Mouse (Mus musculus) adrenal gland (tissue): ENCODE data around the gene Stxbp3.

Experiments used
- intact Hi-C: fragments of 180-260 bp; cut with DNase I; formaldehyde crosslinking; loops from one replicate; pipeline ENCODE4 v1.15.1; 2025

The Stxbp3 gene

GRCm38 (mm10) chr3:108798375-108798774 is 42.0 kb downstream of the Stxbp3 start:
- intact Hi-C loops, result no loop called here

DNA sequence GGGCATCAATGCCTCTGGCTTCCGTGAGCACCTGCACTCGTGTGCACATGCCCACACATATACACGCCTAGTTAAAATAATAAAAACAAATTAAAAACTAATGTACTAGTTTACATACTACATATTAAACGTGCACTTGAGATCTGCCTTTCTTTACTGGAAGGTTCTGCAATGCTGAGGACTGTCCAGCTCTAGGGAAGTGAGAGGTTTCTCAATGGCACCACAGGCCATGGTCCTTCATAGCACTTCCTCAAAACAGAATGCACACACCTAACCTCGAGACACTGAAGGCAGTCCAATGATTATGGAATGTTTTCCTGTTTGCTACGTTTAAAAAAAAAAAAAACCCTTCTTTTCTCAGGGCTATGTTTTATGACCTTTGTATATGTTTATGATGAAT is 42.6 kb downstream of the Stxbp3 start:
- intact Hi-C loops, result no loop called here

- intact Hi-C loops, result no loop called here
Observed at GRCm38 (mm10) chr3:108796386-108796785, 43.9 kb downstream of the Stxbp3 start.

DNA sequence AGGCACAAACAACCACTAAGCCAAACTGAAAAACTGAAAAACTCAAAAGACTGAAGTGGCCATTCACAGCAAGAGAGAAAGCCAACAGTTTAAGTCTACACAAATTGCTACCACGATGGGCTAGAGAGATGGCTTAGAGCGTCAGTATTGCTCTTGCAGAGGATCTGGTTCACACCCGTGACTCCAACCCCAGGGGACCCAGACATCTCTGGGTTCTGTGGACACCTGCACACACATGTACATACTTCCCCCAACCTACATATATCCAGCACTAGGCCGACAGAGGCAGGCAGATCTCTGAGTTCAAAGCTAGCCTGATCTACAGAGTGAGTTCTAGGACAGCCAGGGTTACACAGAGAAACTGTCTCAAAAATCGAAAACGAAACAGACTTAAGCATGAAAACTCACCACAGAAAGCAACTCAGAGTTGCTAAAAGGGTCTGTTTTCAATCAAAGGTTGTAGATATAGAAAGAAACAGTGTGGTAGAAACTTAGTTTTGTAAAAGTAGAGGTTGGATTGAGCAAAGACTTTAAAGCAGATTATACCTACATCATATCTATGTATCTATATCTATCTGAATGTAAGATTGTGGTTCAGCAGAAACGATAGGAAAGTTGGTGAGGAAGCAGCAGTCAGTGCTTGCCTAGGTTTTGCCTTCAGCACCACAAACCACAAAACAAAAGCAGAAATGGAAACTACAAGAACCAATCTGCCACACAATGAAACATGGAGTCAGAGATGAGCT is 44.6 kb downstream of the Stxbp3 start:
- intact Hi-C loops, result no loop called here

DNA sequence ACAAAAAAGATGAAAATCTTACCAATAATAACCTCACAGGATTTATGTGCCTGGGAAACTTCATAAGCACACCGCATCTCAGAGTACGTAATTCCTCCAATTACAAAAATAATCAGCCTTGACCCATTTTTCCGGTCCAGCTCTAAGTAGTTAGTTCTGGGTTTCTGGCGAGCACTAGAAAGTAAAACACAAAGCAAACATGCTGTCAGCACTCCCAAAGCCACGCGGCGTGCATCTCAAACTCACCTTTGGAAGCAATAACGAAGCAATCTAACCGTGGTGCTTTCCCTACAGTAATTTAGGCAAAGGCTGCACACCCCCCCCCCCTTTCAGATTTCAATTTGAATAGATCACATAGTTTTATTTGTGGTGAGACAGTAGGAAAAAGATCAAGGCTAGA is 45.5 kb downstream of the Stxbp3 start:
- intact Hi-C loops, result no loop called here

- intact Hi-C loops, result no loop called here
Observed at GRCm38 (mm10) chr3:108792420-108792819, 47.9 kb downstream of the Stxbp3 start.

DNA sequence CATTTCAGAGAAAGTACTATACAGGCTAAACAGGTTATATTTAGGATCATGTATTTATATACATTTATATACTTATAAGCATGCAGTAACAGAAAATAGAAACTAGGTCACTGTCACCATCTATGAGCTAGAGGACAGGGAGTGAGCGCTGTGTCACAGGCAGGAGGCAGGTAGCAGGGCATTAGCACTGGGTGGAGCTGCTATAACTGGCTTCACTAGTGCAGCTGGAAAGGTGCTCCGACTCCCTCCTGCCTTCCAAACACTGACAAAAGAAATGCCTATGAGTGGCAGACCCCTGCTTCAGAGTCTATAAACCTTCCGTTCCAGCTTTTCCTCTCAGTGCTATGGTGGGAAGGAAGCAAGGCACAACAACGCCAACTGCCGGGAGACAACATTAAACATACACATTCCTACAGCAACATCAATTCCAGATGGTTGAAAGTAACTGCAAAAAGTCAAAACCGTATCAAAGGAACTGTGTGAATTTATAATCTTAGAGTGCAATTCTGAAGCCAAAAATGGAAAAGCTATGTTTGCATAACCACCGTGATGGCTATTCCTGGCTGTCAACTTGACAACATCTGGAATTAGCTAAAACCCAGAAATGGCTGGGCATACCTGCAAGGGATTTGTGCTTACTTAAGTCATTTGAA is 49.1 kb downstream of the Stxbp3 start:
- intact Hi-C loops, result no loop called here

DNA sequence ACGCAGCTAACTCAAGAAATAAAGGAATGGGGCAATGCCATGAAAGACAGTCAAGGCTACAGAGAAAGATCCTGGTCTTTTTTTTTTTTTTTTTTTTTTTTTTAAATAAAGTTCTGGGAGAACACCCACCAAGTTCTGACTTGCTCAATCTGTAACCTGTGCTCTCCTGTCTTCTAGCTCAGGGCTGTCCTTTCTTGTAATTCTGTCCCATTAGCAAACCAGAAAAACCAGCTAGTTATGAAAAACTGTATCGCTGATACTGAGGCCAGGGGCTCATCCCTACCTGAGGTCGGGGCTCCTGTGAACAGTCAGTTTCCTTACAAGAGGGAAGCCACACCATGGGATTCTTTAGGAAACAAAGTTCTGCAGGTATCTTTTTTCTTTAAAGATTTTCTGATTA is 49.8 kb downstream of the Stxbp3 start:
- intact Hi-C loops, result no loop called here

DNA sequence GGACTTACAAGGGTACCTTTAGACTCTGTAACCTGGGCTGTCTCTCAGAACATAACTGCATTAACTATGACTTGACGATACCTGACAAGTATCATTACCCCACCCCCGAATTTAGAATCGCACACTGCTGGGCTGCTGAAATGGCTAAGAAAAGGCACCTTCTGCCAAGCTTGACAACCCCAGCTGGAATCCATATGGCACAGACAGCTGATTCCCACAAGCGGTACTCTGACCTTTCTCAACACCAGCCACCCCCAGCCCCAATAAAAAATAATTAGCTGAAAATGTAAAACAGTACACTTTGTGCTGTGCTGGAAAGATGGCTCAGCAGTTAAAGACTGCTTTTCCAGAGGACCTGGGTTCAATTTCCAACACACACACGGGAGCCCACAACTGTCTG is 51.0 kb downstream of the Stxbp3 start:
- intact Hi-C loops, result no loop called here

- intact Hi-C loops, result no loop called here
Observed at GRCm38 (mm10) chr3:108788455-108788794, 51.9 kb downstream of the Stxbp3 start.

GRCm38 (mm10) chr3:108787754-108788454 is 52.4 kb downstream of the Stxbp3 start:
- intact Hi-C loops, result no loop called here

GRCm38 (mm10) chr3:108786520-108786919 is 53.8 kb downstream of the Stxbp3 start:
- intact Hi-C loops, result no loop called here

- intact Hi-C loops, result no loop called here
Observed at GRCm38 (mm10) chr3:108782364-108782895, 57.9 kb downstream of the Stxbp3 start.

- intact Hi-C loops, result no loop called here
Observed at GRCm38 (mm10) chr3:108781884-108782270, 58.4 kb downstream of the Stxbp3 start.

- intact Hi-C loops, result no loop called here
Observed at GRCm38 (mm10) chr3:108781238-108781883, 59.0 kb downstream of the Stxbp3 start.

GRCm38 (mm10) chr3:108778761-108779540 is 61.4 kb downstream of the Stxbp3 start:
- intact Hi-C loops, result no loop called here

- intact Hi-C loops, result no loop called here
Observed at GRCm38 (mm10) chr3:108772811-108773210, 67.5 kb downstream of the Stxbp3 start.

DNA sequence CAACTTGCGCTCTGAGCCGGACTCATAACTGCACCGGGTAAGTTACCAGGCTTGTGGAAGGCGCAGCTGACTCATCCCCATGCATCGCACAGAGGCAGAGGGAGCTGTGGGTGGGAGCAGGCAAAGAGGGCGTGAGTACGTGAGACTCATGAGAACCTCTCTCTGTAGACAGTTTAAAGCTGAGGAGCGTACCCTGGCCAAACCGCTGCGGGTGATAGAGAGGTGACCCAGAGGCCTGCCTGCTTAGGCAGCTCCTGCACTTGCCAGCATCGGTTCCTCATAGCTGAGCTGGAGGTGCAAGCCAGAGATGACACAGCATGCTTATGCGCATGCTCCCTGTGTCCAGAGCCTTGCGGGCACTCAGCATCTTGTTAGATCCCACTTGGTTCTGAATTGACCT is 68.1 kb downstream of the Stxbp3 start:
- intact Hi-C loops, result no loop called here

GRCm38 (mm10) chr3:108770725-108771368 is 69.5 kb downstream of the Stxbp3 start:
- intact Hi-C loops, result loop anchor here (2.0 kb wide), 1 partner anchor 70 kb away; no protein-coding TSS in a partner anchor

- intact Hi-C loops, result no loop called here
Observed at GRCm38 (mm10) chr3:108769547-108769946, 70.8 kb downstream of the Stxbp3 start.
